Mouse (Mus musculus) left cerebral cortex, postnatal 14 days (tissue): ENCODE measurements at regions not wholly inside any gene's neighbourhood (a gene's known extent, or its start where the extent isn't known, plus 50 kb on each side); places are given as distances from the start of the nearest gene placed in this dataset.

Experiments
- DNase-seq, 2 experiments: peaks; one replicate each; pipeline ENCODE4 v3.0.0; 2021 to 2022; ENCODE audit warnings: low spot score in 2 of 2, mixed read lengths in 1 of 2
- intact Hi-C: fragments of 180-260 bp; cut with DNase I; formaldehyde crosslinking; loops from one replicate; pipeline ENCODE4 v1.15.1; 2025

DNA sequence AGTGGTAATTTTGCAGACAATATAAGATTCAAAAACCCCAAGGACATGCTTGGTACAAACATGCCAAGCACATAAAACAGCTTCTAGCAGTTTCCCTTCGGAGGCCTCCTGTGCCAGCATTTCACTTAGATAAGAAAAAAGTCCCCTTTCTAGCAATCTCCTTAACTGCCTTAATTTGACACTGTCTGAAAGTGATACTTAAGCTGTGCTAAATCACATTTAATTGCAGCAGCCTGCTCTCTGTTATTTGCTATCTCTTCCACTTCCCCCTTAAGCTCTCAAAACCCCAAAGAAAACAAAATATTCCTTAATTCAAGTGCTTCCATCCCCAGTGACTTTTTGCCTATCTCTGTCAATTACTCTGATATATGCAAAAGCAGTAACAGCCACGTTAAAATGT is 86.9 kb upstream of the Prokr2 start:
- intact Hi-C loops, result no loop called here
- DNase-seq, result no peak

DNA sequence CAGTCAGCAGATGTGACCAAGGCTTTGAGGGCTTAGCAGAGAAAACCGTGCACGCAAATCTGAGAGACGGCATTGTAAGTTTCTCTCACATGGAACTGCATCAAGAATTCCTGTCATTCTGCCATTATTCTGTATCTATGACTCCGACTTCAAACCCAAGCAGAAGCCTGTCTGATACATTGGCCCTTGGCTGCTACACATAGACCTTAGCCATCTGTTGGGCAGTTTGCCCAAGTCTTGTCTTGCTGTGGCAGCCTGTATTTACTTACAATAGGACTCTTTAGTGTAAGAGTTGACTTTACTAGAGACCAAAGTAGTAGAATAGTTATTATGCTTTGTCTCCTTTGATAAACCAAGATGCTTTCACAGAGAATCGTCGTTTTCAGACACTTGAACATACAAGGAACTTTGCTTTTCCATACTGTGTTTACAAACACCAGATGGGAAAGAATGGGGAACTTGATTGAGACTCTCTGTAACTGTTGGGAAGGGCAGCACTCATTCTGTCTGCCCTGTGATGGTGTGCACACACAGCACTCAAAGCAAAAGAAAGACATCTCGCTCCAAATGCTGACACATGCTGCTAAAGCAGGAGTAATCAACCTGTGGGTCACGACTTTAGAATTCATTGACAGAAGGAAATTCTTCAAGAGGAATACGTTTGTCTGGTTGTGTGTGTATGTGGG is 83.9 kb upstream of the Prokr2 start:
- DNase-seq, result peak in 1 of 2 experiments; percentile 6
- intact Hi-C loops, result no loop called here

DNA sequence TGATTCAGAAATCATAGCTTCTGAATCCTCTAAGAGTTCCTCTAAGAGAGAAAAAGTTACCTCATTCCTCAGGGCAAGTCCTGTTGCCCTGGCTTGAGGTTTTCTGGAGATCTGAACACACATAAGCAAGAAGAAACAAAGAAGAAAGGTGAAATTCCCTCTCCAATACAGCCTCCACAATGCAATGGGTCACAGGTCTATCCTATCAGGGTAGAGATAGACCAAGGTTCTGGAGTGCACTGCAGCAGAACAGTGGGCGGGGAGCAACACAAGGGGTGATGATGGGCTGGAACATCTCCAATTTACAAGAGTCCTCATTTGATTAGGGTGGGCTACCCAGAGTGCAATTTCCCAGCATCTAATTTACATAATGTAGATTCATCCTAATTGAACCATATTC is 69.8 kb upstream of the Prokr2 start:
- intact Hi-C loops, result no loop called here

DNA sequence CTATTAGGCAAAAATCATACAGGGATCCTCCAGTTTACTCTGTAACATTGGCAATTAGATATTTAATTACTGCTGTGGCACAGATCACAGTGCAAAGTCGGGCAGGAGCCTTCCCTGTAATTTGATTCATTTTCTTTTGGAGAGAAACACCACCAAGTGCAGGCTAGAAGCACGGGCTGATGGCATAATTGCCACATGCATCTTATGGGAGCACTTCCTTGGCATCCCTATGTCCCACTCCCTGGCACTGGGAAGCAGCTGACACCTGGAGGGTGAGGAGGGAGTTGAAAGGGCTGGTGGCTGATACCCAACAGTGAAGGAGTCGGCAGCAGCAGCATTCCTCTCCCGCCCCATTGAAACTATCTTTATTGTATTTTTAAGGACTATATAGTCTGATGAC is 64.1 kb upstream of the Prokr2 start:
- intact Hi-C loops, result no loop called here
- DNase-seq, result no peak

More for the DNA sequence above, 69.8 kb upstream of the Prokr2 start:
- no peak for DNase-seq

DNA sequence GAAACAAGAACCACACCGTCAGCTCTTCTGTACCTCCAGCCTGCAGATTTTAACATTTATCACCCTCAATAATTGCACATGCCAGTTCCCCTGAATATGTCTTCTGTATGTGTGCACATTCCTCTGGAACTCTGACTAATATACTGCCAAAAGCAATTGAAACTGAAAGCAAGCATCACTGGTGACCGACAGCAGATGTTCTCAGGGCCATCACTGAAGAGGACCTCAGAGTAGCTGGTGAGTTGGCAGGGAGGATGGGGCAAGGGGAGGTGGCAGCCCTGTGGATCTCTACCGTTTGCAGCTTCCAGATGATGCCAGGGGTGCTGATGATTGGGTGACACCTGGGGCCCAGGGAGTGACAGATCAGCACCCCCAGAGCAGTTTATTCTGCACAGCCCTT is 62.6 kb upstream of the Prokr2 start:
- intact Hi-C loops, result no loop called here
- no peak for DNase-seq

DNA sequence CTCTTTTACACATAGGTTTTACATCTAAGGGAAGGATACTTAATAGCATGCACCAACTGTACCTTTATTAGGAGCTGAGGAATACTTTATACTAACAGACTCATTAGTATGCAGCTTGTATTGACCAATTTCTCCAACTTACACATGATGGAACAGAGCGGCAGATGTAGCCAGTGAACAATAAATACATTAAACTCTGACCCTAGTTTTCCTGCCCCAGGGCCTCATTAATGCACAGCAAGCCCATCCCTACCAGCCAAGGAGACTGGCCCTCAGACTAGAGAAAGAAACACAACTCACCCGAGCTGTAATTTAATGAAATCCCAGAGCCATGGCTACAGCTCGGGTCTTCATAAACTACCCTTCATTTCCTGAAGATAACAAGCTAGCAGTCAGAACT is 60.8 kb upstream of the Prokr2 start:
- DNase-seq, result no peak
- intact Hi-C loops, result no loop called here

DNA sequence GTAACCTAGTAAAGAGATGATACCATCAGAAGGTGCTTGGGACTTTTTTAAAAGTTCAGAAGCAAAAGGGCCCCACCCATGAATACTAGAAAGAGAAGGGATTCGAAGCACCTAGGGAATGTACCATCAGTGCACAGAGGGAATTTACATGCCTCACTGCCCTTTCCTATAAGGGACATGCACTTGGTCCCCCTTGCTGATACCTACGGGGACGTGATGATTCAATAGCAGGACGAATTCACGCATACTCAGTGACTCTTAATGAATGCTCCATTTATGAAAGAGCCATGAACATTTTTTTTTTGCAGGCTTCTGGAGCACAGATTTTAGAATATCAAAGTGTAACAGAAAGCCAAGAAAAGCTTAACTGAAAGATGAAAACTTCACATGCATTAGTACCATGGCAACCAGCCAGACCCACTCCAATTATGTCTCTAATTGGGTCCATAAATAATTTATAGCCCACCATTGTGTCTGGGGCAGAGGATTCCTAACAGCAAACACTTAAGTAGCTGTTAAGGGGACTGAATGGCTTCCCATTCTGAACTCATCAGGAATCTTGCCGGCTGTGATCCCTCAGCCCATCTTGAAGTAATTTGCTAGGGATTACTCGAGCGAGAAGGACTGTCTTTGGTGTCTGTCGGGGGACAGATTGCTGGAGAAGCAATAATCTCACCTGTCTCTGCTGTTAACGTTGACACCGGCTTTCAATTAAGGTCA is 59.4 kb upstream of the Prokr2 start:
- intact Hi-C loops, result no loop called here
- DNase-seq, result peak; percentile 20 to 21
